Mouse (Mus musculus): Measurements from ENCODE around the gene Esr2. TPM values are rescaled to one million over a fixed set of nuclear protein-coding genes. Genes with fewer than 3 reads are reported as not detected.

The Esr2 gene
- polyA plus RNA-seq, 1 experiment, result 0.17 TPM

GRCm38 (mm10) chr12:76085066-76085465, 92.0 kb downstream of the Esr2 start:
- Histone ChIP-seq H3K36me3 (ENCODE audit: control insufficient read depth, insufficient read depth, low read length) (peaks cover 3% of the 10 kb centered on the region; the same call in 1 of the 2 replicates), H3K27ac (ENCODE audit: insufficient read depth, low read depth, low read length) (no peak overlapping the region), H3K4me3 (ENCODE audit: insufficient read depth, low read depth, low read length) (no peak overlapping the region), H3K4me1 (ENCODE audit: control insufficient read depth, insufficient read depth, low read length) (no peaks in the 10 kb centered on the region), H3K27me3 (replicated peaks; ENCODE audit: control insufficient read depth, insufficient read depth, low read length) (no peaks in the 10 kb centered on the region)
- WGBS, result 68% methylated on average over 9 of the region's 9 CpGs
- TF ChIP-seq CTCF (conservative IDR thresholded peaks at IDR 0.05; ENCODE audit: insufficient read depth, insufficient read length, low read depth, low read length), result no peak
- no peak for TF ChIP-seq POLR2A (IDR thresholded peaks at IDR 0.05; ENCODE audit: low read depth, low read length)
- no peak for DNase-seq

GRCm38 (mm10) chr12:76081557-76082211, 95.4 kb downstream of the Esr2 start:
- Histone ChIP-seq H3K36me3 (ENCODE audit: control insufficient read depth, insufficient read depth, low read length) (peaks cover 3% of the 10 kb centered on the region), H3K27ac (ENCODE audit: insufficient read depth, low read depth, low read length) (no peak overlapping the region), H3K4me1 (ENCODE audit: control insufficient read depth, insufficient read depth, low read length) (no peaks in the 10 kb centered on the region), H3K27me3 (replicated peaks; ENCODE audit: control insufficient read depth, insufficient read depth, low read length) (no peaks in the 10 kb centered on the region), H3K4me3 (ENCODE audit: insufficient read depth, low read depth, low read length) (no peak overlapping the region)
- no peak for DNase-seq
- 54% methylated on average over 22 of the region's 22 CpGs for WGBS
- TF ChIP-seq CTCF (conservative IDR thresholded peaks at IDR 0.05; ENCODE audit: insufficient read depth, insufficient read length, low read depth, low read length) (no peak), POLR2A (IDR thresholded peaks at IDR 0.05; ENCODE audit: low read depth, low read length) (no peak)

- Histone ChIP-seq H3K4me3 (ENCODE audit: insufficient read depth, low read depth, low read length) (no peak overlapping the region), H3K27ac (ENCODE audit: insufficient read depth, low read depth, low read length) (no peak overlapping the region), H3K27me3 (replicated peaks; ENCODE audit: control insufficient read depth, insufficient read depth, low read length) (no peaks in the 10 kb centered on the region), H3K4me1 (ENCODE audit: control insufficient read depth, insufficient read depth, low read length) (no peaks in the 10 kb centered on the region), H3K36me3 (ENCODE audit: control insufficient read depth, insufficient read depth, low read length) (peaks cover 4% of the 10 kb centered on the region)
- no peak for DNase-seq
- 48% methylated on average over 14 of the region's 14 CpGs for WGBS
- TF ChIP-seq CTCF (conservative IDR thresholded peaks at IDR 0.05; ENCODE audit: insufficient read depth, insufficient read length, low read depth, low read length) (no peak), POLR2A (IDR thresholded peaks at IDR 0.05; ENCODE audit: low read depth, low read length) (no peak)
Observed at GRCm38 (mm10) chr12:76080876-76081556, 96.0 kb downstream of the Esr2 start.

GRCm38 (mm10) chr12:76073981-76074380, 103.1 kb downstream of the Esr2 start:
- Histone ChIP-seq H3K27me3 (replicated peaks; ENCODE audit: control insufficient read depth, insufficient read depth, low read length) (no peaks in the 10 kb centered on the region), H3K27ac (ENCODE audit: insufficient read depth, low read depth, low read length) (no peak overlapping the region), H3K36me3 (ENCODE audit: control insufficient read depth, insufficient read depth, low read length) (peaks cover 13% of the 10 kb centered on the region), H3K4me3 (ENCODE audit: insufficient read depth, low read depth, low read length) (no peak overlapping the region), H3K4me1 (ENCODE audit: control insufficient read depth, insufficient read depth, low read length) (no peaks in the 10 kb centered on the region)
- TF ChIP-seq CTCF (conservative IDR thresholded peaks at IDR 0.05; ENCODE audit: insufficient read depth, insufficient read length, low read depth, low read length) (no peak), POLR2A (IDR thresholded peaks at IDR 0.05; ENCODE audit: low read depth, low read length) (no peak)
- DNase-seq, result no peak
- whole genome bisulfite sequencing, result 86% methylated on average over 7 of the region's 7 CpGs

GRCm38 (mm10) chr12:76073066-76073826, 103.8 kb downstream of the Esr2 start:
- H3K27ac ChIP-seq (ENCODE audit: insufficient read depth, low read depth, low read length), result no peak overlapping the region
- no peaks in the 10 kb centered on the region for H3K4me1 ChIP-seq (ENCODE audit: control insufficient read depth, insufficient read depth, low read length)
- no peak overlapping the region for H3K4me3 ChIP-seq (ENCODE audit: insufficient read depth, low read depth, low read length)
- peaks cover 13% of the 10 kb centered on the region for H3K36me3 ChIP-seq (ENCODE audit: control insufficient read depth, insufficient read depth, low read length)
- no peak for DNase-seq
- H3K27me3 ChIP-seq (replicated peaks; ENCODE audit: control insufficient read depth, insufficient read depth, low read length), result no peaks in the 10 kb centered on the region
- TF ChIP-seq POLR2A (IDR thresholded peaks at IDR 0.05; ENCODE audit: low read depth, low read length) (no peak), CTCF (conservative IDR thresholded peaks at IDR 0.05; ENCODE audit: insufficient read depth, insufficient read length, low read depth, low read length) (no peak)
- WGBS, result 74% methylated on average over 13 of the region's 13 CpGs

- Histone ChIP-seq H3K27ac (ENCODE audit: insufficient read depth, low read depth, low read length) (no peak overlapping the region), H3K4me3 (ENCODE audit: insufficient read depth, low read depth, low read length) (no peak overlapping the region), H3K36me3 (ENCODE audit: control insufficient read depth, insufficient read depth, low read length) (peaks cover 13% of the 10 kb centered on the region), H3K4me1 (ENCODE audit: control insufficient read depth, insufficient read depth, low read length) (no peaks in the 10 kb centered on the region), H3K27me3 (replicated peaks; ENCODE audit: control insufficient read depth, insufficient read depth, low read length) (no peaks in the 10 kb centered on the region)
- DNase-seq, result no peak
- TF ChIP-seq CTCF (conservative IDR thresholded peaks at IDR 0.05; ENCODE audit: insufficient read depth, insufficient read length, low read depth, low read length) (no peak), POLR2A (IDR thresholded peaks at IDR 0.05; ENCODE audit: low read depth, low read length) (no peak)
- 53% methylated on average over 19 of the region's 19 CpGs for WGBS
Observed at GRCm38 (mm10) chr12:76071935-76072849, 104.9 kb downstream of the Esr2 start.

Other genes with a start within 250 kb of the Esr2 start
- 0.11 TPM in 1 of 2 replicates, not detected in the other for gene Tex21, start 69.5 kb upstream of the Esr2 start, polyA plus RNA-seq (2012; rRNA removed)
- gene Mthfd1, start 78.0 kb upstream of the Esr2 start, polyA plus RNA-seq (2012; rRNA removed), result 128 and 132 TPM in 2 replicates
- gene Akap5, start 147.6 kb upstream of the Esr2 start, polyA plus RNA-seq (2012; rRNA removed), result 0.19 and 0.27 TPM in 2 replicates
- gene Zbtb25, start 192.3 kb upstream of the Esr2 start, polyA plus RNA-seq (2012; rRNA removed), result 4.9 and 5.9 TPM in 2 replicates
- 1.5 and 1.6 TPM in 2 replicates for gene Zbtb1, start 193.0 kb upstream of the Esr2 start, polyA plus RNA-seq (2012; rRNA removed)
- gene Hspa2, start 226.9 kb upstream of the Esr2 start, polyA plus RNA-seq (2012; rRNA removed), result 11.8 and 14.0 TPM in 2 replicates
- gene Ppp1r36, start 240.3 kb upstream of the Esr2 start, polyA plus RNA-seq (2012; rRNA removed), result 0.23 and 0.31 TPM in 2 replicates

Measured in kidney, adult 2 months (tissue).